Mouse (Mus musculus): ENCODE data around the gene Btnl2.

Gene Btnl2

GRCm38 (mm10) chr17:34347606-34348308 is 6.9 kb upstream of the Btnl2 start:
- DNase-seq (ENCODE audit: low read depth) = peak; percentile 11

- DNase-seq (ENCODE audit: low read depth) = peak; percentile 50
Measured at GRCm38 (mm10) chr17:34349429-34349828, 5.2 kb upstream of the Btnl2 start.

- no peak for DNase-seq (ENCODE audit: low read depth)
Measured at GRCm38 (mm10) chr17:34354940-34355339, 318 bp downstream of the Btnl2 start.

- no peak for DNase-seq (ENCODE audit: low read depth)
Measured at GRCm38 (mm10) chr17:34362954-34363546, 8.4 kb downstream of the Btnl2 start.

- no peak for DNase-seq (ENCODE audit: low read depth)
Measured at GRCm38 (mm10) chr17:34363676-34364310, 9.2 kb downstream of the Btnl2 start.

GRCm38 (mm10) chr17:34365031-34365430 is 10.4 kb downstream of the Btnl2 start:
- DNase-seq (ENCODE audit: low read depth) = no peak

GRCm38 (mm10) chr17:34370563-34370962 is 15.9 kb downstream of the Btnl2 start:
- DNase-seq (ENCODE audit: low read depth) = no peak

GRCm38 (mm10) chr17:34373055-34373709 is 18.6 kb downstream of the Btnl2 start:
- no peak for DNase-seq (ENCODE audit: low read depth)

GRCm38 (mm10) chr17:34376847-34377246 is 22.2 kb downstream of the Btnl2 start, which contains the start of gene Btnl1:
Btnl1 (plus strand) TSS chr17:34377132.
- DNase-seq (ENCODE audit: low read depth) = no peak

- no peak for DNase-seq (ENCODE audit: low read depth)
Measured at GRCm38 (mm10) chr17:34377450-34378209, 23.0 kb downstream of the Btnl2 start.

- no peak for DNase-seq (ENCODE audit: low read depth)
Measured at GRCm38 (mm10) chr17:34378716-34379115, 24.1 kb downstream of the Btnl2 start.

- DNase-seq (ENCODE audit: low read depth) = no peak
Measured at GRCm38 (mm10) chr17:34379451-34379850, 24.8 kb downstream of the Btnl2 start.

- DNase-seq (ENCODE audit: low read depth) = no peak
Measured at GRCm38 (mm10) chr17:34381876-34382275, 27.3 kb downstream of the Btnl2 start.

- peak; percentile 11 for DNase-seq (ENCODE audit: low read depth)
Measured at GRCm38 (mm10) chr17:34383212-34383611, 28.6 kb downstream of the Btnl2 start.

- DNase-seq (ENCODE audit: low read depth) = no peak
Measured at GRCm38 (mm10) chr17:34384699-34385098, 30.1 kb downstream of the Btnl2 start.

- no peak for DNase-seq (ENCODE audit: low read depth)
Measured at GRCm38 (mm10) chr17:34386656-34387055, 32.0 kb downstream of the Btnl2 start.

GRCm38 (mm10) chr17:34388513-34388912 is 33.9 kb downstream of the Btnl2 start:
- DNase-seq (ENCODE audit: low read depth) = no peak

- DNase-seq (ENCODE audit: low read depth) = no peak
Measured at GRCm38 (mm10) chr17:34391507-34391906, 36.9 kb downstream of the Btnl2 start.

GRCm38 (mm10) chr17:34392321-34392720 is 37.7 kb downstream of the Btnl2 start:
- no peak for DNase-seq (ENCODE audit: low read depth)

- no peak for DNase-seq (ENCODE audit: low read depth)
Measured at GRCm38 (mm10) chr17:34397357-34397756, 42.7 kb downstream of the Btnl2 start.

GRCm38 (mm10) chr17:34398058-34398710 is 43.6 kb downstream of the Btnl2 start:
- DNase-seq (ENCODE audit: low read depth) = peak; percentile 67
